Mouse (Mus musculus) bone marrow macrophage, adult 2 months (primary cell): ENCODE measurements around the gene Fbxl15.

Source experiments
- CTCF ChIP-seq: IDR thresholded peaks from 2 replicates; pipeline ENCODE4 v1.5.1; 2012; ENCODE audit warnings: low read depth, mild to moderate bottlenecking, low read length, moderate library complexity
- POLR2A ChIP-seq: IDR thresholded peaks from 2 replicates; pipeline ENCODE4 v1.6.1; 2012; ENCODE audit warnings: mild to moderate bottlenecking, low read depth, low read length, borderline replicate concordance

- TF ChIP-seq CTCF (peak; percentile 47), POLR2A (no peak)
These were observed 41.2 kb downstream of the Fbxl15 start for GRCm38 (mm10) chr19:46369204-46369603.
